Mouse (Mus musculus) CD8-positive naive resting alpha-beta T cell, adult 2 months (primary cell): ENCODE measurements around the gene Bid.
"Not testable (repeated sequence)": the region's sequence is repeated elsewhere in the genome, so short reads cannot be mapped to it uniquely, and the experiment has no call there.

Experiments used
- DNase-seq, 2 experiments: peaks; one replicate each; pipeline ENCODE4 v3.0.0; 2022; ENCODE audit warnings: low read depth in 2 of 2, low spot score in 2 of 2

The Bid gene

DNA sequence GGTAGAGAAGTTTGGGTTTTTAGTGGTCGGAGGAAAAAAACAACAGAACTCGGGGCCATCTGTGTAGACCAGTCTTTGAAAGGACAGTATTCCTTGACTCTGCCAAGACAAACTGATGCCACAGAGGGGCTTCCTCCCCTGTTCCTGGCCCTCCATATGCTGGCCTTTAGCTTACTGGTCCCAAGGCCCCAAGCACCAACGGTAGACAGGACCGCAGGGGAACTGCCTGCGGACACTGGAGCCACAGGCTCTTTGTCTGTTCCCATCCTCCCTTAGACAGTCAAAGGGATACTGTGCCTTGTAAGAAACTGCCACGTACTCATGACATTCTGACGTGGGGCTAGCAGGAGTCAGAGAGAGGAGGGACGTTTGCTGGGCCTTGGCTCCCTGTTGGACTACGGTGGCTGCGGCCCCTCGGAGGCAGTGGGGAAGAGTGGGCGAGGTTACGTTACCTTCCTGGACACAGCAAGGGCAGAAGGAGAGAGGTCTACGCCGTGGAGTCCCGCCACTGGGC, 20.5 kb upstream of the Bid start:
- no peak for DNase-seq

DNA sequence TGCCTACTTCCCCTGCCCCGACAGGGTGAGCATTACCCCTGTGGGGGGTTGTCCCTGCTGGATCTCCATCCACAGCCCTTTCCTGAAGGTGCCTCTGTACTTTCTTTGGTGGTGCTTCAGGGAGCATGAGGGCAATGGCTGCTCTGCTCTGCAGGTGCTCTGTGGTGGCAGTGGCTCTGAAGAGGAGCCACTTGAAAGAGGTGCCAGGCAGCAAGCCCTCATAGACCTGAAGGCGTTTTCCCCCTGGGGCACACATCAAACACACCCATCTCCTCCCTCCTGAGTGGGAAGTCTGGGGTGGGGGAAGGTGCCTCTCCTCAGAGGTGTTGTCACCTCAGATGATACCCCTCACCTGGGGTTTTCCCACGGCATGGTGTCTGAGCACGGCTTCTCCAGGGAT, 17.5 kb upstream of the Bid start:
- peak; percentile 24 to 37 for DNase-seq

DNA sequence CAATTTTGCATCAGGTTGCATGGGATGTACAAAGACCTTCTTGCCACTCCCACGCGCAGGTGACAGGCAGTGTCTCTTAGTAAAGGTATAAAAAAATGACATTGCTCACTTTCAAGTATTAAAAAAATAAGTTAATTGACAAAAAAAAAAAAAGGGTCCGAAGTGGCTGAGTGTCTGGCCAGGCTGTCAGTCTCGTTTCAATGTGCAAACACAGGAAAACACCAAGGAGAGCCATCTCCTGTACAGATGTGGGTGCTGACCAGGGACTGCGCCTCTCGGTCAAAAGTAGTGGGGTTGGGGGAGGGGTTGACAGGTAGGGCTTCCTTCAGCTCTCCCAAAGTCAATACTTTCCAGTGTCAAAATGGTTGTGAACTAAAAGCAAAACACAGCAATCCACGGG, 17.0 kb upstream of the Bid start:
- no peak for DNase-seq

DNA sequence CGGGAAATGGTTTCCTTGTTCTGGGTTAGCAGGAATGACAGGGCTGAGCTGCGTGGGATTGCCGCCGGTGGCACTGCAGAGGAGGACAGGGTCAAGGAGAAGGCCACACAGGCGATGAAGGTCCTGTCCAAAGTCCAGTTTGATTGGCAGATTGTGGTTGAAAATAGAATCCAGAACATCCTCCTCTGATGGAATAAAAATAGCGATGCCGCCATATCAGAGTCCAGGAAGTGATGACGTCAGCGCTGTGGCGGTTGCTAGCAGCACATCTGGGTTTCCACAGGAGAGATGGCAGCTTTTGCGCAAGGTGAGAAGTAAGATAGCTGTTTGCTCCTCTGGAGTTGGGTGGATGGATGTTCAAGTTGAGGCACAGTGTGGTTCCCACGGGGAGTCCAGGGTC, 15.9 kb upstream of the Bid start:
- peak; percentile 35 to 47 for DNase-seq

GRCm38 (mm10) chr6:120930450-120931306, 14.0 kb upstream of the Bid start:
- no peak for DNase-seq

DNA sequence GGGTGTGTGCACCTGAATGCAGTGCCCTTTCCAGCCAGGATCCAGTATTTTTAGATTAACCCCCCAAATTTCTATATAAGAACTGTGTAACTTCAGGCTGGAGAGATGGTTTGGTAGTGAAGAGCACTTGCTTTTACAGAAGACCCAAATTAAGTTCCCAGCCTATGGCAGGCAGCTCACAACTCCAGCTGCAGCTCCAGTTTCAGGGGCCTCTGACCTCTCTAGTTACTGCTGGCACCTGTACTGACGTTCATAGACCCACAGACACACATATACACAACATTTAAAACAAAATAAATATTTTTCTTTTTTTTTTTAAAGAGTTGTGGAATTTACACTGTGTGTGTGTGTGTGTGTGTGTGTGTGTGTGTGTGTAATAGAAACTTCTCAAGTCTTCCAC, 12.8 kb upstream of the Bid start:
- no peak for DNase-seq

GRCm38 (mm10) chr6:120927765-120928164, 11.1 kb upstream of the Bid start:
- DNase-seq: no peak

GRCm38 (mm10) chr6:120926880-120927279, 10.2 kb upstream of the Bid start:
- DNase-seq: no peak

DNA sequence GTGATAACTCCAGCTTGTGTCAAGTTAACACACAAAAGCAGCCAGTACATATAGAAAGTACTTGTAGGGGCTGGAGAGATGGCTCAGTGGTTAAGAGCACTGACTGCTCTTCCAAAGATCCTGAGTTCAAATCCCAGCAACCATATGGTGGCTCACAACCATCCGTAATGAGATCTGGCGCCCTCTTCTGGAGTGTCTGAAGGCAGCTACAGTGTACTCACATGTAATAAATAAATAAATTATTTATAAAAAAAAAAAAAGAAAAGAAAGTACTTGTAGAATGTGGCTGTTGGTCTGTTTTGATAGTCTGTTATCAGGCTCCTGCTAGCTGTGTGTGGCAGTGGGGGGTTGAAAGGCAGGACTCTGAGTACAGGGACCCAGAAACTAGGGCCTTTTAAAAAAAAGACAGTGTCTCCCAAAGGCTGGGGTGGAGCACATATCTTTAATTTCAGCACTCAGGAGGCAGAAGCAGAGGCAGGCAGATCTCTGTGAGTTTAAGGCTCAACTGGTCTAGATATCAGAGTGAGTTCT, 8.2 kb upstream of the Bid start:
- DNase-seq: not testable (repeated sequence)

GRCm38 (mm10) chr6:120917975-120918374, 1.3 kb upstream of the Bid start:
- DNase-seq: no peak

DNA sequence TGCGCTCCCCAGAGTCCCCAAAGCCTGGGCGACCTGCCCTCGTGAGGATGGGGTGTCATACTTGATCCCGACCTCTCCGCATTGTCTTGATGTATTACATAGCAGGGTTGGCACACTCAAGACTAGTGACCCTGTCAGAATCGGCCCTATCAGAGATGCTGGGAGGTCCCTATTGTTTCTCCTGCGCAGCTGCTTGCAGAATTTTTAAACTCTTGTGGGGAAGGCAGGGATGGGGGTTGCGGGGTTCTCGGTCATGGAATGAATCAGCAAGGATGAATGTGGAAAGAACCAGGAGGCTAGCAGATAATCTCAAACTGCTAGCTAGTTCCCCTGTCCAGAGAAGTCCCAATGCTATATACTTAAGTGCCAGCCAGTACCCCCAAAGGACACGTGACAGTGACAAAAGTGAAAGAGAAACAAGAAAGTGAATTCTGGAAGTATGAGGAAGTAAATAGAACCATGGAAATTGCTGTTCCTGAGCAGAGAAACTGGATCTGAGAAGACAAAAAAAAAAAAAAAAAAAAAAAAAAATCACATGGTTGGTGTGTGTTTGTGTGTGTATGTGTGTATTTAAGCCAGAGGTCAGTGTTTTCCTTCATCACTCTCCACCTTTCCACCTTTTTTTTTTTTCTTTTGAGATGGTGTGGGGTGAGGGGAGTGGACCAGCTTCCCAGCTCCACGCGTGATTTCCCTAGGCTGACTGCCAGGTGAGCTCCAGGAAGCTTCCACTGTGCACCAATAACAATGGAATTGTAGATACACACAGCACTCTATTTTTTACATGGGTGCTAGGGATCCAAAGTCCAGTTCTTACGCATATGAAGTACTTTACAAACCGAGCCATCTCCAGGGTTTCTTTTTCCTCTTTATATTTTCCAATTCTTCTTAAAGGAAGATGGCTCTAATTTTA, 574 bp upstream of the Bid start:
- DNase-seq: peak in 1 of 2 experiments; percentile 33

GRCm38 (mm10) chr6:120915649-120915975, 1.0 kb downstream of the Bid start:
- DNase-seq: no peak

- peak; percentile 37 for DNase-seq
Measured at GRCm38 (mm10) chr6:120914911-120915648, 1.6 kb downstream of the Bid start.

- DNase-seq: no peak
Measured at GRCm38 (mm10) chr6:120914533-120914910, 2.1 kb downstream of the Bid start.

GRCm38 (mm10) chr6:120913783-120914182, 2.9 kb downstream of the Bid start:
- no peak for DNase-seq

- DNase-seq: no peak
Measured at GRCm38 (mm10) chr6:120912931-120913330, 3.7 kb downstream of the Bid start.

- DNase-seq: no peak
Measured at GRCm38 (mm10) chr6:120911213-120912007, 5.2 kb downstream of the Bid start.

- no peak for DNase-seq
Measured at GRCm38 (mm10) chr6:120909501-120909900, 7.2 kb downstream of the Bid start.

- not testable (repeated sequence) for DNase-seq
Measured at GRCm38 (mm10) chr6:120907876-120908597, 8.6 kb downstream of the Bid start.

- no peak for DNase-seq
Measured at GRCm38 (mm10) chr6:120906521-120906920, 10.1 kb downstream of the Bid start.
